Mouse (Mus musculus) kidney, postnatal 14 days (tissue): ENCODE data around the gene Ctdsp2.

Source experiments
- DNase-seq: peaks from one replicate; pipeline ENCODE4 v3.0.0; 2022; ENCODE audit warnings: mixed read lengths

The Ctdsp2 gene

GRCm38 (mm10) chr10:126978277-126978994 lies at the start of gene Ctdsp2:
Ctdsp2 (plus strand) TSS chr10:126978717.
- peak; percentile 100 for DNase-seq

GRCm38 (mm10) chr10:126928819-126929206 lies 49.7 kb upstream of the Ctdsp2 start:
- no peak for DNase-seq

GRCm38 (mm10) chr10:126929543-126929942 lies 49.0 kb upstream of the Ctdsp2 start:
- DNase-seq = no peak

- DNase-seq = peak; percentile 22
These were observed 48.0 kb upstream of the Ctdsp2 start for GRCm38 (mm10) chr10:126930270-126931121.

GRCm38 (mm10) chr10:126931123-126931759 lies 47.3 kb upstream of the Ctdsp2 start:
- DNase-seq = no peak

GRCm38 (mm10) chr10:126931760-126932139 lies 46.8 kb upstream of the Ctdsp2 start:
- no peak for DNase-seq

- no peak for DNase-seq
These were observed 44.0 kb upstream of the Ctdsp2 start for GRCm38 (mm10) chr10:126934561-126934960.

GRCm38 (mm10) chr10:126935121-126935520 lies 43.4 kb upstream of the Ctdsp2 start:
- DNase-seq = no peak

- no peak for DNase-seq
These were observed 42.7 kb upstream of the Ctdsp2 start for GRCm38 (mm10) chr10:126935556-126936381.

GRCm38 (mm10) chr10:126940949-126941348 lies 37.6 kb upstream of the Ctdsp2 start:
- no peak for DNase-seq

- no peak for DNase-seq
These were observed 33.0 kb upstream of the Ctdsp2 start for GRCm38 (mm10) chr10:126945531-126945930.

- no peak for DNase-seq
These were observed 28.7 kb upstream of the Ctdsp2 start for GRCm38 (mm10) chr10:126949824-126950223.

- DNase-seq = no peak
These were observed 27.9 kb upstream of the Ctdsp2 start for GRCm38 (mm10) chr10:126950572-126950971.

GRCm38 (mm10) chr10:126952375-126952774 lies 26.1 kb upstream of the Ctdsp2 start:
- DNase-seq = no peak

GRCm38 (mm10) chr10:126953029-126953471 lies 25.5 kb upstream of the Ctdsp2 start:
- DNase-seq = no peak

GRCm38 (mm10) chr10:126956692-126957358 lies 21.7 kb upstream of the Ctdsp2 start:
- DNase-seq = no peak

- peak; percentile 65 for DNase-seq
These were observed 21.0 kb upstream of the Ctdsp2 start for GRCm38 (mm10) chr10:126957359-126958107.

GRCm38 (mm10) chr10:126960496-126960895 lies 18.0 kb upstream of the Ctdsp2 start:
- no peak for DNase-seq

GRCm38 (mm10) chr10:126961757-126962156 lies 16.8 kb upstream of the Ctdsp2 start:
- peak; percentile 44 for DNase-seq

GRCm38 (mm10) chr10:126962271-126962965 lies 16.1 kb upstream of the Ctdsp2 start:
- DNase-seq = peak; percentile 74

GRCm38 (mm10) chr10:126962966-126963330 lies 15.6 kb upstream of the Ctdsp2 start:
- peak; percentile 45 for DNase-seq
